8 mouse cellular contexts compared by ENCODE assay signal in the genomic region with DNA sequence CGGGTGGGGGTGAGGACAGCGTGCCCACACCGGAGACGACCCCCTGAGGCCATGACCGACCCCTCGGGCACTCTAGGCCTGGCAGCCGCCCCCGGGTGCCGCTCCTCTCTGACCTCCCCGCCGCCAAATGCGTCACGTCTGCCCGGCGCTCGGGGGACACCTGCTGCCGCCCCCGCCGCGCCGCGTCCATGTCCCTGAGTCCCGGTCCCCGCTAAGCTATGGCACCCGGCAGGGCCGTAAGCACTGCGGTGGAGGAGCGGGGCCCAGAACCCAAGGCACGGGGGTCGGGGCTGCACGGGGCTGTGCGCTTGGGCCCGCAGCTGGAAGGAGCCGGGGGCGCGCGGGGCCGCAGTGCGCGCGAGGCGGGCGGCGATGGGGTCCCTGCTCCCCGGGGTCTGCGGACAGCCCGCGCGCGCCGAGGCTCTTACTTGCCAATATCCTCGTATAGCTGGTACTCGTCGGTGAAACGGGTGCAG. TPM values are rescaled to one million over a fixed set of nuclear protein-coding genes. Genes with fewer than 3 reads are reported as not detected.
DNase-seq lines count a peak whose midpoint lies in the region; ATAC-seq lines count a peak whose summit lies in the region.

No protein-coding gene starts in this region.

- peak; percentile 49 to 57 for DNase-seq in layer of hippocampus, postnatal 36 days
- no peak for DNase-seq in layer of hippocampus, adult 9-11 months
- peak; percentile 73 for DNase-seq in cerebellum, adult 9-10 months
- DNase-seq in forebrain, embryonic 14.5 days (ENCODE audit: low spot score): peak; percentile 14
- DNase-seq in urinary bladder, adult 2 months (ENCODE audit: low spot score): no peak
- DNase-seq in spleen, postnatal 4 days (ENCODE audit: low spot score in 2 of 2): no peak
- no peak for DNase-seq in adipocyte (ENCODE audit: low spot score)

- no peaks in the 10 kb centered on the region for H3K9me3 ChIP-seq in forebrain, embryonic 14.5 days (replicated peaks; ENCODE audit: control insufficient read depth, low read length)
- no peaks in the 10 kb centered on the region for H3K9me3 ChIP-seq in liver, embryonic 12.5 days (replicated peaks)

- peak overlapping the region; percentile 57 for H3K4me2 ChIP-seq in forebrain, embryonic 14.5 days (ENCODE audit: low read length)
- peak overlapping the region; percentile 67 for H3K4me2 ChIP-seq in liver, embryonic 12.5 days

- no peaks in the 10 kb centered on the region for H3K36me3 ChIP-seq in forebrain, embryonic 14.5 days (ENCODE audit: control insufficient read depth, insufficient read depth, low read length)
- no peaks in the 10 kb centered on the region for H3K36me3 ChIP-seq in liver, embryonic 12.5 days

- H3K27me3 ChIP-seq in forebrain, embryonic 14.5 days (replicated peaks; ENCODE audit: control insufficient read depth, insufficient read depth, low read length): peaks cover 51% of the 10 kb centered on the region
- H3K27me3 ChIP-seq in liver, embryonic 12.5 days (replicated peaks): peaks cover 89% of the 10 kb centered on the region

- H3K27ac ChIP-seq in forebrain, embryonic 14.5 days (ENCODE audit: low read depth, low read length): peak overlapping the region; percentile 72; the same call in 1 of the 2 replicates
- no peak overlapping the region for H3K27ac ChIP-seq in liver, embryonic 12.5 days

- H3K4me3 ChIP-seq in forebrain, embryonic 14.5 days (ENCODE audit: low read depth, low read length): peak overlapping the region; percentile 53
- H3K4me3 ChIP-seq in liver, embryonic 12.5 days: peak overlapping the region; percentile 43

- WGBS in forebrain, embryonic 14.5 days: under 1% methylated on average over 50 of the region's 55 CpGs
- WGBS in liver, embryonic 12.5 days (ENCODE audit: insufficient replicate concordance): 2% methylated on average over 54 of the region's 55 CpGs

- peak; percentile 47 for ATAC-seq in forebrain, embryonic 14.5 days
- ATAC-seq in liver, embryonic 12.5 days: no peak

- peak overlapping the region; percentile 70 for H3K9ac ChIP-seq in forebrain, embryonic 14.5 days (ENCODE audit: low read length)
- no peak overlapping the region for H3K9ac ChIP-seq in liver, embryonic 12.5 days

- no peaks in the 10 kb centered on the region; the same call in 1 of the 2 replicates for H3K4me1 ChIP-seq in forebrain, embryonic 14.5 days (ENCODE audit: control insufficient read depth, insufficient read depth, low read length)
- peaks cover 8% of the 10 kb centered on the region; the same call in 1 of the 2 replicates for H3K4me1 ChIP-seq in liver, embryonic 12.5 days

RNA-seq across cellular contexts. Expression of gene Camk2b, which starts 1.1 kb away (rescaled TPM):
- total RNA-seq in layer of hippocampus, postnatal 36 days (2021): 1,000 to 10,000 TPM; 1,105 to 1,153 TPM
- polyA plus RNA-seq in forebrain, embryonic 14.5 days (2014; fragmentation: Nextera tagmentation; extraction: Ambion mirVana): 51.6 and 87.1 TPM in 2 replicates
- 0.19 and 0.43 TPM in 2 replicates for polyA plus RNA-seq in liver, embryonic 12.5 days (2016; fragmentation: Nextera tagmentation; extraction: Ambion mirVana)
- polyA plus RNA-seq in urinary bladder, adult 2 months (2012; rRNA removed): 3.0 and 3.9 TPM in 2 replicates

Comparison
In these comparisons a context has a peak if more than half of its experiments do, and no peak if none do; other contexts are left out.
1. DNase-seq: peak in layer of hippocampus, postnatal 36 days (2 of 2), cerebellum, adult 9-10 months (single experiment) and forebrain, embryonic 14.5 days (single experiment); none in layer of hippocampus, adult 9-11 months (single experiment), urinary bladder, adult 2 months (single experiment), spleen, postnatal 4 days (0 of 2) and adipocyte (single experiment).
2. RNA of gene Camk2b, which starts 1.1 kb away (polyA plus RNA-seq): 51.6 to 87.1 TPM in forebrain, embryonic 14.5 days; 3.0 to 3.9 TPM in urinary bladder, adult 2 months and 0.19 to 0.43 TPM in liver, embryonic 12.5 days; every median in the first group is over 10 times any median in the second.